Mouse (Mus musculus): ENCODE results near the gene Rhov.

DNA sequence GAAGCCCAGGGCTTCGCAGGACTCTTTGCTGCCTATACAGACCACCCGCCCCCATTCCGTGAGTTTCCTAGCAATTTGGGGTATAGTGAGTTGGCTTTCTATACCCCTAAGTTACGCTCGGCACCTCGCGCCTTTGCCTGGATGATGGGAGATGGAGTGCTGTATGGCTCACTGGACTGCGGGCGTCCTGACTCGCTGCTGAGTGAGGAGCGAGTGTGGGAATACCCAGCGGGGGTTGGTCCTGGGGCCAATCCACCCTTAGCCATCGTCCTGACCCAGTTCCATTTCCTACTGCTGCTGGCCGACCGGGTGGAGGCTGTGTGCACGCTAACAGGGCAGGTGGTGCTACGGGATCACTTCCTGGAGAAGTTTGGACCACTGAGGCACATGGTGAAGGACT, 22.2 kb upstream of the Rhov start:
- no peak for TF ChIP-seq CTCF (IDR thresholded peaks at IDR 0.05)
- TF ChIP-seq EP300 (IDR thresholded peaks at IDR 0.05) = no peak
